Mouse (Mus musculus) MEL (cell line): Measurements from ENCODE around the gene Mbd3l2. TPM values are rescaled to one million over a fixed set of nuclear protein-coding genes. Genes with fewer than 3 reads are reported as not detected.
"Not testable (repeated sequence)": the region's sequence is repeated elsewhere in the genome, so short reads cannot be mapped to it uniquely, and the experiment has no call there.

ENCODE experiments used
- DNase-seq: peaks from one replicate; pipeline ENCODE4 v3.0.0; 2011; ENCODE audit warnings: low read depth, low spot score
- H3K27ac ChIP-seq: 2 replicates; pipeline ENCODE4 v1.5.1; 2012; ENCODE audit warnings: low read depth, mild to moderate bottlenecking, control low read depth, low read length, moderate library complexity; ENCODE audit not compliant: control insufficient read depth
- H3K27me3 ChIP-seq, 2 experiments: fragments of 150-350 bp in 1 of 2; sonication (generic) in 1 of 2; 2 replicates each; pipeline ENCODE4 v1.6.1; 2012; ENCODE audit warnings: low read length in 2 of 2, mild to moderate bottlenecking in 2 of 2, improper control_type of control experiment in 1 of 2, moderate library complexity in 1 of 2; ENCODE audit not compliant: insufficient read depth in 2 of 2, control insufficient read depth in 1 of 2
- H3K36me3 ChIP-seq, 2 experiments: 2 replicates each; pipeline ENCODE4 v1.6.1; 2012 to 2014; ENCODE audit warnings: low read length in 2 of 2, improper control_type of control experiment in 1 of 2, inconsistent platforms in 1 of 2, mild to moderate bottlenecking in 1 of 2; ENCODE audit not compliant: insufficient read depth in 2 of 2, control insufficient read depth in 1 of 2
- H3K4me1 ChIP-seq, 2 experiments: fragments of 150-350 bp in 1 of 2; sonication (generic) in 1 of 2; 2 replicates each; pipeline ENCODE4 v1.6.1; 2012; ENCODE audit warnings: low read length in 2 of 2, improper control_type of control experiment in 1 of 2, mild to moderate bottlenecking in 1 of 2; ENCODE audit not compliant: insufficient read depth in 2 of 2, control insufficient read depth in 1 of 2
- H3K4me3 ChIP-seq, 2 experiments: fragments of 150-350 bp in 1 of 2; sonication (generic) in 1 of 2; 2 replicates each; pipeline ENCODE4 v1.5.1; 2012; ENCODE audit warnings: low read depth in 2 of 2, low read length in 2 of 2, mild to moderate bottlenecking in 2 of 2, moderate library complexity in 2 of 2, control low read depth in 1 of 2, improper control_type of control experiment in 1 of 2; ENCODE audit not compliant: control insufficient read depth in 1 of 2, insufficient read depth in 1 of 2
- H3K79me2 ChIP-seq: 2 replicates; pipeline ENCODE4 v1.6.1; 2012; ENCODE audit warnings: mild to moderate bottlenecking, low read length, moderate library complexity; ENCODE audit not compliant: control insufficient read depth, poor library complexity, insufficient read depth
- H3K9ac ChIP-seq: 2 replicates; pipeline ENCODE4 v1.6.1; 2012; ENCODE audit warnings: low read depth, mild to moderate bottlenecking, control low read depth, low read length, moderate library complexity; ENCODE audit not compliant: control insufficient read depth, poor library complexity, severe bottlenecking
- H3K9me3 ChIP-seq: fragments of 150-350 bp; sonication (generic); replicated peaks from 2 replicates; pipeline ENCODE4 v1.6.1; 2012; ENCODE audit warnings: mild to moderate bottlenecking, low read length, improper control_type of control experiment, moderate library complexity; ENCODE audit not compliant: insufficient read depth
- BHLHE40 ChIP-seq: IDR thresholded peaks from 2 replicates; pipeline ENCODE4 v1.6.1; 2012; ENCODE audit warnings: low read depth, mild to moderate bottlenecking, inconsistent platforms, low read length, improper control_type of control experiment, borderline replicate concordance
- CHD2 ChIP-seq: IDR thresholded peaks from 2 replicates; pipeline ENCODE4 v1.6.1; 2011; ENCODE audit warnings: low read length, improper control_type of control experiment
- CTCF ChIP-seq, 3 experiments: IDR thresholded peaks in 2 of 3; conservative IDR thresholded peaks in 1 of 3; 2 replicates each; pipeline ENCODE4 v1.5.1; 2011 to 2012; ENCODE audit warnings: low read length in 3 of 3, low read depth in 2 of 3, mild to moderate bottlenecking in 2 of 3, improper control_type of control experiment in 1 of 3, inconsistent platforms in 1 of 3, mixed read lengths in 1 of 3, moderate library complexity in 1 of 3; ENCODE audit not compliant: control insufficient read depth in 1 of 3, insufficient read depth in 1 of 3, poor library complexity in 1 of 3, severe bottlenecking in 1 of 3
- ETS1 ChIP-seq: IDR thresholded peaks from 2 replicates; pipeline ENCODE4 v1.6.1; 2012; ENCODE audit warnings: low read depth, mild to moderate bottlenecking, inconsistent platforms, low read length, improper control_type of control experiment, moderate library complexity
- MAFK ChIP-seq: IDR thresholded peaks from 2 replicates; pipeline ENCODE4 v1.6.1; 2011; ENCODE audit warnings: low read depth, mild to moderate bottlenecking, low read length, improper control_type of control experiment, borderline replicate concordance
- MEF2A ChIP-seq: IDR thresholded peaks from 2 replicates; pipeline ENCODE4 v1.6.1; 2014; ENCODE audit warnings: low read depth, mild to moderate bottlenecking, inconsistent platforms, low read length, improper control_type of control experiment; ENCODE audit not compliant: poor library complexity, insufficient replicate concordance, severe bottlenecking; ENCODE audit errors: extremely low read depth
- NELFE ChIP-seq: IDR thresholded peaks from 2 replicates; pipeline ENCODE4 v1.6.1; 2011; ENCODE audit warnings: low read depth, low read length, improper control_type of control experiment
- TBP ChIP-seq: IDR thresholded peaks from 2 replicates; pipeline ENCODE4 v1.8.0; 2011; ENCODE audit warnings: low read depth, low read length, improper control_type of control experiment
- TCF12 ChIP-seq: IDR thresholded peaks from 2 replicates; pipeline ENCODE4 v1.6.1; 2014; ENCODE audit warnings: low read depth, mild to moderate bottlenecking, inconsistent platforms, low read length, improper control_type of control experiment, moderate library complexity
- UBTF ChIP-seq: IDR thresholded peaks from 2 replicates; pipeline ENCODE4 v1.6.1; 2012; ENCODE audit warnings: low read depth, mild to moderate bottlenecking, inconsistent platforms, low read length, improper control_type of control experiment, moderate library complexity, borderline replicate concordance; ENCODE audit not compliant: insufficient read depth
- ZKSCAN1 ChIP-seq: IDR thresholded peaks from 2 replicates; pipeline ENCODE4 v1.6.1; 2012; ENCODE audit warnings: low read depth, mild to moderate bottlenecking, inconsistent platforms, low read length, improper control_type of control experiment, moderate library complexity
- polyA plus RNA-seq, 2 experiments: library from polyadenylated mRNA; stranded (reverse) in 1 of 2; unstranded in 1 of 2; fragments of >175 nt in 1 of 2; fragments of >200 nt in 1 of 2; gene quantifications; 2 replicates each; pipeline versions ENCODE4 v1.2.1 to v1.2.4; 2012; ENCODE audit warnings: low replicate concordance in 2 of 2, low read depth in 1 of 2; ENCODE audit not compliant: insufficient read length in 2 of 2, insufficient read depth in 1 of 2, missing spikeins in 1 of 2
- total RNA-seq: library from RNA; depleted of rRNA; stranded (reverse); fragments of 300-350 nt; gene quantifications from 2 replicates; pipeline ENCODE4 v1.2.3, GENCODE M21; 2012; rRNA removed

Mbd3l2 gene
- total RNA-seq (not detected in 2 replicates), polyA plus RNA-seq (not detected)

GRCm38 (mm10) chr9:18430354-18430753 lies at the start of gene Mbd3l2:
Gene Mbd3l2, plus strand, starts transcription at chr9:18430654.
- Histone ChIP-seq H3K9me3 (no peaks in the 10 kb centered on the region), H3K27me3 (no peaks in the 10 kb centered on the region), H3K27ac (no peak within 1 kb of the TSS), H3K9ac (no peak within 1 kb of the TSS), H3K4me1 (no peaks in the 10 kb centered on the region), H3K79me2 (no peaks in the 10 kb centered on the region), H3K36me3 (no peaks in the 10 kb centered on the region), H3K4me3 (no peak within 1 kb of the TSS)
- DNase-seq = no peak
- TF ChIP-seq CTCF (IDR thresholded peaks at IDR 0.05 in 2 of 3, conservative IDR thresholded peaks at IDR 0.05 in 1 of 3; ENCODE audit: control insufficient read depth in 1 of 3, insufficient read depth in 1 of 3, low read depth in 2 of 3, low read length in 3 of 3, poor library complexity in 1 of 3, severe bottlenecking in 1 of 3) (no peak), TCF12 (no peak)

GRCm38 (mm10) chr9:18385782-18386181 lies 44.7 kb upstream of the Mbd3l2 start:
- Histone ChIP-seq H3K27me3 (peaks cover 0 to 1% of the 10 kb centered on the region in 2 experiments; a peak in 2 of 4 replicates), H3K4me3 (no peak overlapping the region), H3K27ac (no peak overlapping the region), H3K9me3 (no peaks in the 10 kb centered on the region), H3K4me1 (no peaks in the 10 kb centered on the region), H3K36me3 (no peaks in the 10 kb centered on the region), H3K79me2 (no peaks in the 10 kb centered on the region), H3K9ac (no peak overlapping the region)
- TF ChIP-seq BHLHE40 (no peak), NELFE (no peak), UBTF (no peak), CHD2 (no peak), MEF2A (no peak), ZKSCAN1 (no peak)
- DNase-seq = no peak

GRCm38 (mm10) chr9:18399629-18400028 lies 30.8 kb upstream of the Mbd3l2 start:
- DNase-seq = no peak
- no peaks in the 10 kb centered on the region for H3K9me3 ChIP-seq
- H3K36me3 ChIP-seq = no peaks in the 10 kb centered on the region
- no peak overlapping the region for H3K4me3 ChIP-seq
- TF ChIP-seq MAFK (peak; percentile 90), ETS1 (no peak), MEF2A (no peak), TBP (no peak)
- TF ChIP-seq, all 39 proteins: peak for 1
- Histone ChIP-seq H3K27ac (no peak overlapping the region), H3K27me3 (no peaks in the 10 kb centered on the region), H3K79me2 (no peaks in the 10 kb centered on the region), H3K9ac (no peak overlapping the region), H3K4me1 (no peaks in the 10 kb centered on the region)

- not testable (repeated sequence) for H3K9me3 ChIP-seq, H3K4me3 ChIP-seq, H3K79me2 ChIP-seq, DNase-seq, H3K27me3 ChIP-seq, H3K9ac ChIP-seq, H3K4me1 ChIP-seq, H3K36me3 ChIP-seq, H3K27ac ChIP-seq
Measured at GRCm38 (mm10) chr9:18402895-18403294, 27.6 kb upstream of the Mbd3l2 start, which contains the start of gene Naalad2. Gene Naalad2, minus strand, starts transcription at chr9:18402995.
